Mouse (Mus musculus) liver, embryonic 14.5 days (tissue): ENCODE results near the gene Olfr1415.

ENCODE experiments used
- CTCF ChIP-seq: IDR thresholded peaks from 2 replicates; pipeline ENCODE4 v1.5.1; 2016; ENCODE audit warnings: antibody characterized with exemption, low read depth, control low read depth
- EP300 ChIP-seq: IDR thresholded peaks from 2 replicates; pipeline ENCODE4 v1.6.1; 2016; ENCODE audit warnings: antibody characterized with exemption, low read depth

DNA sequence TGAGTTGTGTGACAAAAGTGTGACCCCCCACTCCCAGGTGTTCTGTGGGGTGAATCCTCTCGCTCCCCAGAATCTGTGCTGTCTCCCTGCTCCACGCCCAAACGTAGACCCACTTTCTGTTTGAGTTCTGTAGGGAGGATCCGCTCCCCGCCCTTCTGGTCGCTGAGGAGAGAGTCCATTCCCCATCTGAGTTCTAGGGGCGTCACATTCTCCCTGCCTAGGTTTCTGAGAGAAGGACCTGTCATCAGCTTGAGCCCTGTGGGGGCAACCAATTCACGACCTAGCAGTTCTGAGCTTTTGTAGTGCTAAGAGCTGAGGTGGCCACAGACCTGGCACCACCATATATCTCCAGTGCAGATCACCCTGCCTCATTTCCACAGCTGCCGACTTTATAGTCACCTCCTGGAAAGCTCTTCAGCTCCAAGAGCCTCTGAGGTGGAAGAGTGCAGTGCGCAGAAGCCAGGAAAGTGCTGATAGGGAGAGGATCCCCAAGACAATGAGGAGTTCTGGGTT lies 21.8 kb downstream of the Olfr1415 start:
- TF ChIP-seq CTCF (no peak), EP300 (no peak)
